Mouse (Mus musculus): ENCODE measurements at regions not wholly inside any gene's neighbourhood (a gene's known extent, or its start where the extent isn't known, plus 50 kb on each side); places are given as distances from the start of the nearest gene placed in this dataset.

DNA sequence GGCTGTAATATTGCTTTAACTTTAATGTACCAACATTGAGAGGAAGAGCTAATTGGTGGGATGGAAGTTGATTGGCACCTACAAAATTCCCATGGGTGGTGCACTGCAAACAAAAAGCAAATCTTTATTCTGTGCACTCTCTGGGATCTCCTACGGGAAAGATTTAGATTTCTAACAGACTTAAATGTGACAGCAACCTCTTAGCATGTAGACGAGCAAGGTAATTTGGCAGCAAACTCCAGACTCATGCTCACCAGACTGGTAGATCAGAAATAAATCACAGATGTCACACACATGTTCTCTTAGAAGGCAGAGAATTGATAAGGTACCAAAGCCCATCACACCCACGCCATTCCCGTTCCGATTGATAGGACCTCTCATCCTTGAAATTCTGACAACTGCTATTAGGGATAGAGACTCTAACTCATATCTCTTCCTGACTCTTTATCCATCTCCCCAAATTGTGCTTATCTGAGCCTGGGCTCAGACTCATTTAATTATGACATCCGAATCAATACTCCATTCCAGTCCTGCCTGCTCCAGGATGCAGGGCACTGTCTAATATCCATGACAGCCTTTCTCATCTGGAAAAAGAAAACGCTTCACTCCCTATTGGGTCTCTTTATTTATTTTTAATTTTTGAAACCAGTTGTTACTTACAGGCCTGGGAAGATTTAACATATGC is 356.9 kb upstream of the Sash1 start:
- TF ChIP-seq EP300 (IDR thresholded peaks at IDR 0.05; ENCODE audit: insufficient read depth, low read depth, low read length) (no peak), CTCF (IDR thresholded peaks at IDR 0.05; ENCODE audit: low read depth, low read length) (no peak), POLR2A (IDR thresholded peaks at IDR 0.05; ENCODE audit: insufficient read depth, low read length) (no peak)

Data from ES-Bruce4 (cell line).